In the genomic region with DNA sequence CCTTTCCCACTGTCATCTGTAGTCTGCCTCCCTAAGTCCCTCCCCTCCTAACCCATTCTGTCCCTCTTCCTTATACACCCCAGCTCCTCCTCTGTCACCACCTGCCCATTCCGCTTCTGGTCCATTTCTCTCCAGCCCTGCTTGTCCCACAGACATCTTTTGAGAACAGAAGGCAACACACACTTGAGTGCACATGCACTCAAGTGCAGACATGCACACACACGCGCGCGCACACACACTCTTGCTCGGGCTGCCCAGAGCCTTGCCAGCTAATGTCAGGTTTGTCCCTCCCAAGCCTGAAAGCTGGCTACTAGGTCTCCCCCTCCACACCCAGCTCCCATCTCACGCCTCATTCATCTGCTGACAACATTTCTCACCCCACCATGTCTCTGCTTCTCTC, we compare ENCODE assay signal across 31 mouse cellular contexts. TPM values are rescaled to one million over a fixed set of nuclear protein-coding genes. Genes with fewer than 3 reads are reported as not detected.
DNase-seq lines count a peak whose midpoint lies in the region; ATAC-seq lines count a peak whose summit lies in the region.
"Had no signal": no experiment of that assay in that cellular context is flagged by ENCODE, and none has a peak within 500 bp of the region (broad histone marks: within the 10 kb centered on the region; RNA-seq: fewer than 3 reads in every experiment).

No protein-coding gene starts in this region.

- H3K4me1 ChIP-seq in hindbrain, embryonic 13.5 days (replicated peaks), result peaks cover 77% of the 10 kb centered on the region
- H3K4me1 ChIP-seq in hindbrain, embryonic 11.5 days (replicated peaks; ENCODE audit: control insufficient read depth, insufficient read depth, low read length), result peaks cover 23% of the 10 kb centered on the region
- H3K4me1 ChIP-seq in forebrain, embryonic 13.5 days, result peaks cover 48% of the 10 kb centered on the region

- ATAC-seq in hindbrain, embryonic 13.5 days (ENCODE audit: low FRiP score), result no peak
- no peak for ATAC-seq in hindbrain, embryonic 11.5 days (ENCODE audit: low FRiP score)
- no peak for ATAC-seq in forebrain, embryonic 13.5 days
- ATAC-seq: forebrain, embryonic 14.5 days; intestine, embryonic 16.5 days; midbrain, embryonic 15.5 days; Patski had no signal

- H3K9ac ChIP-seq in hindbrain, embryonic 13.5 days, result no peak overlapping the region
- H3K9ac ChIP-seq in hindbrain, embryonic 11.5 days (ENCODE audit: low read depth, low read length), result no peak overlapping the region
- H3K9ac ChIP-seq in forebrain, embryonic 13.5 days, result no peak overlapping the region
- H3K9ac ChIP-seq: heart, embryonic 15.5 days; liver, embryonic 14.5 days; midbrain, embryonic 15.5 days had no signal

- H3K4me3 ChIP-seq in hindbrain, embryonic 13.5 days, result no peak overlapping the region
- H3K4me3 ChIP-seq in hindbrain, embryonic 11.5 days (ENCODE audit: low read depth, low read length), result no peak overlapping the region
- no peak overlapping the region for H3K4me3 ChIP-seq in forebrain, embryonic 13.5 days
- H3K4me3 ChIP-seq: heart, embryonic 10.5 days; heart, embryonic 15.5 days; midbrain, embryonic 15.5 days had no signal

- 87% methylated on average over 7 of the region's 7 CpGs for WGBS in hindbrain, embryonic 13.5 days
- WGBS in hindbrain, embryonic 11.5 days, result 92% methylated on average over 7 of the region's 7 CpGs
- 89% methylated on average over 7 of the region's 7 CpGs for WGBS in forebrain, embryonic 13.5 days

- DNase-seq in hindbrain, embryonic 11.5 days (ENCODE audit: low spot score), result no peak
- peak; percentile 73 for DNase-seq in brain, adult 2 months (ENCODE audit: low read depth, low spot score)
- peak; percentile 56 to 61 for DNase-seq in cerebellum, adult 18-20 months
- DNase-seq in cerebellum, postnatal 10 days, result peak; percentile 75 to 77
- no peak for DNase-seq in c-Kit-positive CD71-positive TER-119-positive erythroid progenitor cells, embryonic 14.5 days (ENCODE audit: low spot score)
- no peak for DNase-seq in frontal cortex, postnatal 14 days (ENCODE audit: low spot score in 2 of 2)
- DNase-seq: adrenal gland, postnatal 10 days; gastrocnemius, postnatal 25 days; heart, adult 11 months; heart, postnatal 36 days; kidney, adult 8-10 months; layer of hippocampus, postnatal 36 days; liver; lung, adult 2 months; lung, postnatal 10 days; right cerebral cortex, postnatal 25 days; spleen, adult 18-20 months; thymus, adult 18-20 months; thymus, postnatal 25 days had no signal

- H3K27me3 ChIP-seq in hindbrain, embryonic 13.5 days, result no peaks in the 10 kb centered on the region
- no peaks in the 10 kb centered on the region for H3K27me3 ChIP-seq in hindbrain, embryonic 11.5 days (ENCODE audit: control insufficient read depth, insufficient read depth, low read length)
- peaks cover 14% of the 10 kb centered on the region; the same call in 1 of the 2 replicates for H3K27me3 ChIP-seq in forebrain, embryonic 13.5 days
- H3K27me3 ChIP-seq: midbrain, embryonic 15.5 days; Patski had no signal

- no peaks in the 10 kb centered on the region for H3K9me3 ChIP-seq in hindbrain, embryonic 13.5 days
- no peaks in the 10 kb centered on the region for H3K9me3 ChIP-seq in hindbrain, embryonic 11.5 days (ENCODE audit: control insufficient read depth, low read length)
- no peaks in the 10 kb centered on the region for H3K9me3 ChIP-seq in forebrain, embryonic 13.5 days (replicated peaks)
- H3K9me3 ChIP-seq: heart, embryonic 10.5 days; heart, embryonic 15.5 days; midbrain, embryonic 15.5 days had no signal

- no peak overlapping the region for H3K4me2 ChIP-seq in hindbrain, embryonic 13.5 days
- H3K4me2 ChIP-seq in hindbrain, embryonic 11.5 days (replicated peaks; ENCODE audit: low read depth, low read length), result no peak overlapping the region
- no peak overlapping the region for H3K4me2 ChIP-seq in forebrain, embryonic 13.5 days
- H3K4me2 ChIP-seq: heart, embryonic 15.5 days; midbrain, embryonic 15.5 days had no signal

- peaks cover 8% of the 10 kb centered on the region for H3K36me3 ChIP-seq in hindbrain, embryonic 13.5 days
- no peaks in the 10 kb centered on the region for H3K36me3 ChIP-seq in hindbrain, embryonic 11.5 days (ENCODE audit: control insufficient read depth, insufficient read depth, low read length)
- peaks cover 13% of the 10 kb centered on the region for H3K36me3 ChIP-seq in forebrain, embryonic 13.5 days (ENCODE audit: poor library complexity, severe bottlenecking)
- H3K36me3 ChIP-seq: midbrain, embryonic 15.5 days had no signal

- H3K27ac ChIP-seq in hindbrain, embryonic 13.5 days, result peak overlapping the region; percentile 13; the same call in 1 of the 2 replicates
- H3K27ac ChIP-seq in hindbrain, embryonic 11.5 days (ENCODE audit: low read depth, low read length), result no peak overlapping the region
- no peak overlapping the region for H3K27ac ChIP-seq in forebrain, embryonic 13.5 days
- H3K27ac ChIP-seq: heart, embryonic 10.5 days; heart, embryonic 15.5 days; kidney, postnatal 0 days; liver, embryonic 14.5 days; macrophage; midbrain, embryonic 15.5 days; stomach, postnatal 0 days had no signal

RNA-seq across cellular contexts. Expression of gene Gmppa, which starts 4.9 kb away (rescaled TPM):
- polyA plus RNA-seq in hindbrain, embryonic 13.5 days (2015; fragmentation: Nextera tagmentation; extraction: Ambion mirVana), result 84.0 and 84.4 TPM in 2 replicates
- polyA plus RNA-seq in hindbrain, embryonic 11.5 days (2014; fragmentation: Nextera tagmentation; extraction: Ambion mirVana), result 53.8 and 56.3 TPM in 2 replicates
- polyA plus RNA-seq in forebrain, embryonic 13.5 days (2015; fragmentation: Nextera tagmentation; extraction: Ambion mirVana), result 53.7 and 62.7 TPM in 2 replicates

RNA-seq across cellular contexts. Expression of gene Asic4, which starts 9.6 kb away (rescaled TPM):
- 25.9 and 29.3 TPM in 2 replicates for polyA plus RNA-seq in hindbrain, embryonic 13.5 days (2015; fragmentation: Nextera tagmentation; extraction: Ambion mirVana)
- polyA plus RNA-seq in hindbrain, embryonic 11.5 days (2014; fragmentation: Nextera tagmentation; extraction: Ambion mirVana), result 1.9 and 4.4 TPM in 2 replicates
- 4.0 and 5.4 TPM in 2 replicates for polyA plus RNA-seq in forebrain, embryonic 13.5 days (2015; fragmentation: Nextera tagmentation; extraction: Ambion mirVana)
- polyA plus RNA-seq: lung, adult 2 months; macrophage had no signal

RNA-seq across cellular contexts. Expression of gene Chpf, which starts 38.4 kb away (rescaled TPM):
- polyA plus RNA-seq in hindbrain, embryonic 13.5 days (2015; fragmentation: Nextera tagmentation; extraction: Ambion mirVana), result 32.4 and 33.8 TPM in 2 replicates
- polyA plus RNA-seq in hindbrain, embryonic 11.5 days (2014; fragmentation: Nextera tagmentation; extraction: Ambion mirVana), result 17.8 and 20.2 TPM in 2 replicates
- 16.9 and 18.6 TPM in 2 replicates for polyA plus RNA-seq in forebrain, embryonic 13.5 days (2015; fragmentation: Nextera tagmentation; extraction: Ambion mirVana)

RNA-seq across cellular contexts. Expression of gene Tmem198, which starts 38.7 kb away (rescaled TPM):
- 43.7 and 45.0 TPM in 2 replicates for polyA plus RNA-seq in hindbrain, embryonic 13.5 days (2015; fragmentation: Nextera tagmentation; extraction: Ambion mirVana)
- polyA plus RNA-seq in hindbrain, embryonic 11.5 days (2014; fragmentation: Nextera tagmentation; extraction: Ambion mirVana), result 11.1 and 11.6 TPM in 2 replicates
- polyA plus RNA-seq in forebrain, embryonic 13.5 days (2015; fragmentation: Nextera tagmentation; extraction: Ambion mirVana), result 34.0 and 35.5 TPM in 2 replicates
- polyA plus RNA-seq: macrophage had no signal

Comparison
In these comparisons a context has a peak if more than half of its experiments do, and no peak if none do; other contexts are left out.
1. DNase-seq: peak in brain, adult 2 months (single experiment), cerebellum, adult 18-20 months (2 of 2) and cerebellum, postnatal 10 days (2 of 2); none in hindbrain, embryonic 11.5 days (single experiment), c-Kit-positive CD71-positive TER-119-positive erythroid progenitor cells, embryonic 14.5 days (single experiment) and frontal cortex, postnatal 14 days (0 of 2).